Mouse (Mus musculus): Measurements from ENCODE around the gene Slmap. TPM values are rescaled to one million over a fixed set of nuclear protein-coding genes. Genes with fewer than 3 reads are reported as not detected.
"Not testable (repeated sequence)": the region's sequence is repeated elsewhere in the genome, so short reads cannot be mapped to it uniquely, and the experiment has no call there.

Slmap gene
- polyA plus RNA-seq, 1 experiment from 2014 or later, result 161 TPM

DNA sequence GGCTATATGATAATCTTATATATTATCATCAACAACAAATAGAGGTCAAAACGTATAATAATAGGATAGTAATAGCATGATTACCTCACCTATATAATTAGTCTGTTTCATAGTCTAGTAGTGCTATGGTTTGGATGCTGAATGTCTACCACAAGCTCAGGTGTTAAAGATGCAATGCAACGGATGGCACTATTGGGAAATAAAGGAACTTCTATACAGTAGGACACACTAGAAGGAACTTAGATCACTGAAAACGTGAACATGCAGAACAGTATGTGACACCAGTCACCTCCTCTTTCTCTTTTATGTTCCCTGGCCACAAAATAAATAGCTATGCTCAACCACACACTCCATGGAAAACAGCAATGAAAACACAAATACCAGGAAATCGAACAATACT lies 16.9 kb downstream of the Slmap start:
- no peak for ATAC-seq (ENCODE audit: insufficient number of reproducible peaks, insufficient read depth, low FRiP score, low read depth)
- Histone ChIP-seq H3K4me2 (ENCODE audit: low read length) (no peak overlapping the region), H3K4me3 (ENCODE audit: control insufficient read depth in 1 of 2, insufficient read depth in 1 of 2, low read depth in 1 of 2, low read length in 2 of 2) (no peak overlapping the region), H3K9ac (ENCODE audit: low read length) (no peak overlapping the region), H3K9me3 (ENCODE audit: control insufficient read depth, low read length) (no peaks in the 10 kb centered on the region), H3K4me1 (ENCODE audit: control insufficient read depth in 2 of 2, insufficient read depth in 2 of 2, low read length in 2 of 2) (peaks cover under 1 to 3% of the 10 kb centered on the region in 2 experiments; a peak in 3 of 4 replicates), H3K27me3 (ENCODE audit: control insufficient read depth, insufficient read depth, low read length) (no peaks in the 10 kb centered on the region), H3K27ac (replicated peaks in 1 of 2; ENCODE audit: control insufficient read depth in 1 of 2, insufficient read depth in 1 of 2, low read depth in 2 of 2, low read length in 2 of 2) (no peak overlapping the region), H3K36me3 (ENCODE audit: control insufficient read depth, insufficient read depth, low read length) (no peaks in the 10 kb centered on the region)
- WGBS, result 91% methylated on average over 4 of the region's 4 CpGs

GRCm38 (mm10) chr14:26516232-26516631 lies 18.5 kb downstream of the Slmap start:
- H3K27ac ChIP-seq (replicated peaks in 1 of 2; ENCODE audit: control insufficient read depth in 1 of 2, insufficient read depth in 1 of 2, low read depth in 2 of 2, low read length in 2 of 2); H3K4me2 ChIP-seq (ENCODE audit: low read length); H3K4me1 ChIP-seq (ENCODE audit: control insufficient read depth in 2 of 2, insufficient read depth in 2 of 2, low read length in 2 of 2); H3K4me3 ChIP-seq (ENCODE audit: control insufficient read depth in 1 of 2, insufficient read depth in 1 of 2, low read depth in 1 of 2, low read length in 2 of 2); H3K9ac ChIP-seq (ENCODE audit: low read length); ATAC-seq (ENCODE audit: insufficient number of reproducible peaks, insufficient read depth, low FRiP score, low read depth); H3K9me3 ChIP-seq (ENCODE audit: control insufficient read depth, low read length); H3K36me3 ChIP-seq (ENCODE audit: control insufficient read depth, insufficient read depth, low read length); H3K27me3 ChIP-seq (ENCODE audit: control insufficient read depth, insufficient read depth, low read length): not testable (repeated sequence)
- 68% methylated on average over 2 of the region's 2 CpGs for WGBS

DNA sequence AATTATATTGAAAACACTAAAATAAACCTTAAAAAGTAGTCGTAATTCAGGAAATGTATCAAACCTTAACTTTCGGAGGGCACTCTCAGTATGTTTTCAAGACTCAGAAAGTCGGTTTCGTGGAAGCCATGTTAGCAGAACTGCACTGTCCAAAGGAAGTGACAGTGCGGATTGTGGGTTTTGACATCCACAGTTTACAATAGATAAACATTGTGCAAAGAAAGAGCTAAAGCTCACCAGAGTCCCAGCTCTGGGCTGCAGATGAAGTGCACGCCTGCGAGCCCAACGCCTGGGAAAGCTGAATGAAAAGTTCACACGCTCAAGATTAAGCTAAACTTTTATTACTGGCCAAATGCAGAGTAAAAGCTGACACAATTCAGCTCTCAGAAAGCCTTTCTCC lies 18.9 kb downstream of the Slmap start:
- H3K4me3 ChIP-seq (ENCODE audit: control insufficient read depth in 1 of 2, insufficient read depth in 1 of 2, low read depth in 1 of 2, low read length in 2 of 2), result no peak overlapping the region
- no peak overlapping the region for H3K27ac ChIP-seq (replicated peaks in 1 of 2; ENCODE audit: control insufficient read depth in 1 of 2, insufficient read depth in 1 of 2, low read depth in 2 of 2, low read length in 2 of 2)
- WGBS, result 71% methylated on average over 9 of the region's 9 CpGs
- no peak overlapping the region for H3K4me2 ChIP-seq (ENCODE audit: low read length)
- H3K36me3 ChIP-seq (ENCODE audit: control insufficient read depth, insufficient read depth, low read length), result no peaks in the 10 kb centered on the region
- ATAC-seq (ENCODE audit: insufficient number of reproducible peaks, insufficient read depth, low FRiP score, low read depth), result no peak
- no peaks in the 10 kb centered on the region for H3K9me3 ChIP-seq (ENCODE audit: control insufficient read depth, low read length)
- H3K4me1 ChIP-seq (ENCODE audit: control insufficient read depth in 2 of 2, insufficient read depth in 2 of 2, low read length in 2 of 2), result no peaks in the 10 kb centered on the region; a peak in 1 of 4 replicates
- no peaks in the 10 kb centered on the region for H3K27me3 ChIP-seq (ENCODE audit: control insufficient read depth, insufficient read depth, low read length)
- H3K9ac ChIP-seq (ENCODE audit: low read length), result no peak overlapping the region

DNA sequence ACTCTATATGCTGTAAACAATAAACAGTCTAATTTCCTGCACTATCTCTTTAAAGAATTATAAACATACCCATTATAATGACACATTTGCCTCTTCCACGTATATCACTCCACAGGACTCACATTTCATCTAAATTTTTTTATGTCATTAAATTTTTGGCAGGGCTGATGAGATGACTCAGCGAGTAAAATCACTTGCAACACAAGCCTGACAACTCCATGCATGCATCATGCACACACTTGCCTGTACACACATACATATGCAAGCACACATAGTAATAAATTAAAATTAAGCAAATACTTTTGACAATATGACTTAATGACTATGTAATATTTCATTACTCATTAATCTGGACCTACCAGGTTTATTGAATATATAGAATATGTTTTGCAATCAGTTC lies 24.2 kb downstream of the Slmap start:
- Histone ChIP-seq H3K9ac (ENCODE audit: low read length) (no peak overlapping the region), H3K4me3 (ENCODE audit: control insufficient read depth in 1 of 2, insufficient read depth in 1 of 2, low read depth in 1 of 2, low read length in 2 of 2) (no peak overlapping the region), H3K4me1 (ENCODE audit: control insufficient read depth in 2 of 2, insufficient read depth in 2 of 2, low read length in 2 of 2) (peaks cover 6 to 8% of the 10 kb centered on the region in 2 experiments), H3K27ac (replicated peaks in 1 of 2; ENCODE audit: control insufficient read depth in 1 of 2, insufficient read depth in 1 of 2, low read depth in 2 of 2, low read length in 2 of 2) (no peak overlapping the region), H3K9me3 (ENCODE audit: control insufficient read depth, low read length) (no peaks in the 10 kb centered on the region), H3K27me3 (ENCODE audit: control insufficient read depth, insufficient read depth, low read length) (no peaks in the 10 kb centered on the region), H3K4me2 (ENCODE audit: low read length) (no peak overlapping the region), H3K36me3 (ENCODE audit: control insufficient read depth, insufficient read depth, low read length) (no peaks in the 10 kb centered on the region)
- WGBS, result 84% methylated on average over 2 of the region's 2 CpGs
- ATAC-seq (ENCODE audit: insufficient number of reproducible peaks, insufficient read depth, low FRiP score, low read depth), result no peak

DNA sequence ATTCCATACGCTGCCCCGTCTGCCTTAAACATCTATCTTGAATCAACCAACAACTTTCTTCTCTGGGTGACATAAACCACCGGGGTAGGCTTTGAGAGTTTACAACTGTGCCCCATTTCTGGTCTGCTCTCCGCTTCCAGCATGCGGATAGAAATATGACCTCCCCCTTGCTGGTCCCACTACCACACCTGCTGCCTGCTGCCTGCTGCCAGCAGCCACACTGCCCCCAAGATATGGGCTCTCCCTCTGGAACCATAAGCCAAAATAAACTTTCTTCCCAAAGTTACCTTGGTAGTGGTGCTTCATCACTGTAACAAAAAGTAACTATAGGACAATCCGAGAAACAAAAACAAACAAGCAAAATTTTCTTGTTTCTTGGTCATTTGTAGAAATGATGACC lies 26.6 kb downstream of the Slmap start:
- 80% methylated on average over 6 of the region's 6 CpGs for WGBS
- Histone ChIP-seq H3K36me3 (ENCODE audit: control insufficient read depth, insufficient read depth, low read length) (no peaks in the 10 kb centered on the region), H3K9me3 (ENCODE audit: control insufficient read depth, low read length) (no peaks in the 10 kb centered on the region), H3K27ac (replicated peaks in 1 of 2; ENCODE audit: control insufficient read depth in 1 of 2, insufficient read depth in 1 of 2, low read depth in 2 of 2, low read length in 2 of 2) (no peak overlapping the region), H3K9ac (ENCODE audit: low read length) (peak overlapping the region; percentile 38; the same call in 1 of the 2 replicates), H3K4me3 (ENCODE audit: control insufficient read depth in 1 of 2, insufficient read depth in 1 of 2, low read depth in 1 of 2, low read length in 2 of 2) (no peak overlapping the region), H3K4me2 (ENCODE audit: low read length) (no peak overlapping the region), H3K27me3 (ENCODE audit: control insufficient read depth, insufficient read depth, low read length) (no peaks in the 10 kb centered on the region), H3K4me1 (ENCODE audit: control insufficient read depth in 2 of 2, insufficient read depth in 2 of 2, low read length in 2 of 2) (peaks cover 6 to 17% of the 10 kb centered on the region in 2 experiments)
- ATAC-seq (ENCODE audit: insufficient number of reproducible peaks, insufficient read depth, low FRiP score, low read depth), result no peak

DNA sequence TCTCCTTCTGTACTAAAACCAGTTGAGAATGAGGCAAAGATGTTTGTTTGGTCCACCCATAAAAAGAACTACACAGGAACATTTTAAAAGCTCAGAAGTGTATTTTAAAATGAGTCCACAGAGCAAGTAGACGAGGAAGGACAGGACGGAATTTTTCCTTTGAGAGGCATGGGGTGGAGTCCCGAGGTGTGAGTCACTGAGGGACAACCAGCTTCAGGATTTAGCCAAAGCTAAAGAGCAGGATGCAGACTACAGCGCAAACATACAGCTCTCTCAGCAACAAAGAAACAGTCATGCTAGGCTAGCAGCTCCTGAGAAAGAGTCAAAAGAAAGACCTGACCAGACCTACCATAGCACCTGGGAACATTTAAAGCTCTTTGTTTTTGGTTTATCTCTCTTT lies 27.4 kb downstream of the Slmap start:
- H3K27me3 ChIP-seq (ENCODE audit: control insufficient read depth, insufficient read depth, low read length), result no peaks in the 10 kb centered on the region
- no peaks in the 10 kb centered on the region for H3K9me3 ChIP-seq (ENCODE audit: control insufficient read depth, low read length)
- no peak for ATAC-seq (ENCODE audit: insufficient number of reproducible peaks, insufficient read depth, low FRiP score, low read depth)
- no peak overlapping the region for H3K9ac ChIP-seq (ENCODE audit: low read length)
- no peak overlapping the region for H3K4me3 ChIP-seq (ENCODE audit: control insufficient read depth in 1 of 2, insufficient read depth in 1 of 2, low read depth in 1 of 2, low read length in 2 of 2)
- 34% methylated on average over 4 of the region's 4 CpGs for WGBS
- no peak overlapping the region for H3K27ac ChIP-seq (replicated peaks in 1 of 2; ENCODE audit: control insufficient read depth in 1 of 2, insufficient read depth in 1 of 2, low read depth in 2 of 2, low read length in 2 of 2)
- no peak overlapping the region for H3K4me2 ChIP-seq (ENCODE audit: low read length)
- H3K36me3 ChIP-seq (ENCODE audit: control insufficient read depth, insufficient read depth, low read length), result no peaks in the 10 kb centered on the region
- peaks cover 6 to 17% of the 10 kb centered on the region in 2 experiments for H3K4me1 ChIP-seq (ENCODE audit: control insufficient read depth in 2 of 2, insufficient read depth in 2 of 2, low read length in 2 of 2)

DNA sequence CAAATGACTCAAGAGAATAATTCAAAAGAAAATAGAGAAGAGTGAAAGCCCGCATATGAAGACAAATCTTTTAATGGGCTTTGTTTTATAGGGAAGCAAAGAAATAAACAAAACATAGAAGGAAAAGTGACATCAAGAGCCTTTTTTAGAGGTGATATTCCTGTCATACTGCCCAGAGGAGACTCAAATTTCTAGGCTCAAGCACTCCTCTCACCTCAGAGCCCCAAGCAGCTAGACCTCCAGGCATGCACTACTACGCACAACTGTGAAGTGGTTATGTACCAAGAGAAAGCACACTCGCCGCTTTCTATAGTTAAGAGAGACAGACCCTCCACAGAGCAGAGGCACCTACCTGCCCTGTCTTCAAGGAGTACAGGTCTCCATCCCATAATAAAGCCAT lies 30.2 kb downstream of the Slmap start:
- H3K4me3 ChIP-seq (ENCODE audit: control insufficient read depth in 1 of 2, insufficient read depth in 1 of 2, low read depth in 1 of 2, low read length in 2 of 2), result no peak overlapping the region
- H3K4me2 ChIP-seq (ENCODE audit: low read length), result no peak overlapping the region
- H3K9me3 ChIP-seq (ENCODE audit: control insufficient read depth, low read length), result no peaks in the 10 kb centered on the region
- peaks cover 6 to 17% of the 10 kb centered on the region in 2 experiments for H3K4me1 ChIP-seq (ENCODE audit: control insufficient read depth in 2 of 2, insufficient read depth in 2 of 2, low read length in 2 of 2)
- H3K36me3 ChIP-seq (ENCODE audit: control insufficient read depth, insufficient read depth, low read length), result no peaks in the 10 kb centered on the region
- H3K27ac ChIP-seq (replicated peaks in 1 of 2; ENCODE audit: control insufficient read depth in 1 of 2, insufficient read depth in 1 of 2, low read depth in 2 of 2, low read length in 2 of 2), result no peak overlapping the region
- WGBS, result 83% methylated on average over 4 of the region's 4 CpGs
- H3K27me3 ChIP-seq (ENCODE audit: control insufficient read depth, insufficient read depth, low read length), result no peaks in the 10 kb centered on the region
- no peak overlapping the region for H3K9ac ChIP-seq (ENCODE audit: low read length)
- no peak for ATAC-seq (ENCODE audit: insufficient number of reproducible peaks, insufficient read depth, low FRiP score, low read depth)

DNA sequence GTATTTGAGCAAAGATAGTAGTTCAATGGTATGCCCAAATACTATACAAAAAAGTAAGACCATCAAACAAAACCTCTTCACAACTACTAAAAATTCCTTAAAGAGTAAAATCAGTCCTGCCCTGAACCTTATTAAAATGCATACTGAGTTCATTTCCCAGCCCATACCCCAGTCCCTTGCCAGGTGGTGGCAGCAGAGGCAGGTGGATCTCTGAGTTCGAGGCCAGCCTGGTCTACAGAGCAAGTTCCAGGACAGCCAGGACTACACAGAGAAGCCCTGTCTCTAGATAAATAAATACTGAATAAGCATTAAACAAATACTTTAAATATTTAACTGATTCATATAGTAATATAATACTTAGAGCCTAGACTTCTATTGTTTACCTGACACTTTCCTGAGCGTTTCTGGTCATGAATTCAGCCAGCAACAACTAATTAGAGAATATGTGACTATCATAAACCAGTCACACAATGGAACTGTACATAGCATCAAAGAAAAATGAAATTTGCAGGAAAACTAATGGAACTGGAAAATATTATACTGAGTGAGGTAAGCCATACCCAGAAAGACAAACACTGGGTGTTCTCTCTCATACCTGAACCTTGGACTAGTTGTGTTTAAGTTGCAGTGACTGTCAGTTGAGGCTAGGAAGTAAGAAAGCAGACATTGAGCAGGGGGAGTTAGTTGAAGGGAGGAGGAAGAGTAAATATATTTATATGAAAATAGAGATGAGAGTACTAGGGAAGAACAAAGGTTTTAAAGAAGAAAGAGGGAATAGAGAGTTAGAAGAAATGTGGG lies 34.4 kb downstream of the Slmap start:
- 91% methylated on average over 2 of the region's 2 CpGs for WGBS
- H3K9ac ChIP-seq (ENCODE audit: low read length), result no peak overlapping the region
- no peaks in the 10 kb centered on the region; the same call in 1 of the 2 replicates for H3K9me3 ChIP-seq (ENCODE audit: control insufficient read depth, low read length)
- ATAC-seq (ENCODE audit: insufficient number of reproducible peaks, insufficient read depth, low FRiP score, low read depth), result no peak
- H3K36me3 ChIP-seq (ENCODE audit: control insufficient read depth, insufficient read depth, low read length), result no peaks in the 10 kb centered on the region
- H3K4me2 ChIP-seq (ENCODE audit: low read length), result no peak overlapping the region
- no peaks in the 10 kb centered on the region for H3K27me3 ChIP-seq (ENCODE audit: control insufficient read depth, insufficient read depth, low read length)
- no peak overlapping the region for H3K4me3 ChIP-seq (ENCODE audit: control insufficient read depth in 1 of 2, insufficient read depth in 1 of 2, low read depth in 1 of 2, low read length in 2 of 2)
- H3K4me1 ChIP-seq (ENCODE audit: control insufficient read depth in 2 of 2, insufficient read depth in 2 of 2, low read length in 2 of 2), result peaks cover 0 to 10% of the 10 kb centered on the region in 2 experiments; a peak in 2 of 4 replicates
- H3K27ac ChIP-seq (replicated peaks in 1 of 2; ENCODE audit: control insufficient read depth in 1 of 2, insufficient read depth in 1 of 2, low read depth in 2 of 2, low read length in 2 of 2), result no peak overlapping the region

All from heart, embryonic 14.5 days (tissue).